Mouse (Mus musculus): ENCODE measurements around the gene Grin2c.

The Grin2c gene

DNA sequence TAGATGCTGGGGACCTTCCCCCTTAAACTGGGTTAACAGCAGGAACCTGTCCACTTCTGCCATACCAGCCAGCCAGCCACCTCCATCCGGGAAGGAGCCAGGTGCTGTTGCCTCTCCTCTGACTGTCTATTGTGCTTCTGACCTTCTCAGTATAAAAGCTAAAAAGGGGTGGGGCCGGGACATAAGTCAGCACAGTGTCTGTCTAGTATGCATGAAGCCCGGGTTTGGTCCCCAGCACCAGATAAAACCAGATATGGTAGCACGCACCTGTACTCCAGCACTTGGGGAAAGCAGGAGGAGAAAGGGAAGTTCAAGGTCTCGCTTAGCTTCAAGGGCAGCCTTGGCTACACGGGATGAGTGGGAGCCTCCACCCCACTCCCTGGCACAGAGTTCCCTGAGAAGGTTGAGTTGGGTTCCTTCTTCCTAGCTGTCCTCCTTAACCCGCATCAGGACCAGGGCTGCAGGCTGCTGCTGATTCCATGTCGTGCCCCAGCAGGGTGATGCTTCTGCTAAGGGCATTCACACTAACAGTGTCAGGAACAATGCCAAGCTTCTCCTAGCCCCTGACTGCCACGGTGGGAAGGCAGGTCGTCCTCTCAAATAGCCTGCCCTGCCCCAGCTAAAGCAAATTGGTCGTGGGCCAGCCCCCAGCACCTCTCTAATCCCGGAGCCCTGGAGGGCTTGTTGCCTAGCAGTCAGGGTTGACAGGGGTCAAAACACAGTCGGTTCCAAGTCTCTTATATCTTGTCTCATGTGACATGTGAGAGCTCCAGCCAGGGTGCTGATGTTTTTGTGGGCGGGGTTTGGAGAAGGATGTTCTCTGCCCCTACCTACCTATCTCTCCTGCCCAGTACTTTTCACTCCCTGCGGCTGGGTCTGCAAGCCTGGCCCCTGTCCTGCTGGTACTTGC, 37.8 kb downstream of the Grin2c start:
- DNase-seq = no peak

DNA sequence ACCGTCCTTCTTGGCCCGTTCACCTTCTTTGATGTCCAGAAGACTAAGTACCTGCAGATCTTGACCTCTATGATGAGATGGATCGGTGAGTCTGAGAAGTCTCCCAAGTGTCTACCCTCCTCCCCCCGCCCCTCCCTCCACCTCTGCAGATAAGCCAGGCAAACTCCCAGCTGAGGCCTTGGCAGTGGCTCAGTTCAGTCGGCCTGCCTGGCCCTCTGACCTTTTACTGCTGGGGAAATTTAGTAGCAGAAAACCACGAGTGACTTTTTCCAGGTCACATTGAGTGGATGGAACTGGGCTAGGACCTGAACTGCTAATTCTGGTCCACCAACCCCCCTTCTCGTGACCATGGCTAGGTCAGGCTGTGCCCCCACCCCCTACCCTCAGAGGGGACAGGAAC, 38.6 kb downstream of the Grin2c start:
- no peak for DNase-seq

- no peak for DNase-seq
Measured at GRCm38 (mm10) chr11:115227640-115228039, 39.4 kb downstream of the Grin2c start.

DNA sequence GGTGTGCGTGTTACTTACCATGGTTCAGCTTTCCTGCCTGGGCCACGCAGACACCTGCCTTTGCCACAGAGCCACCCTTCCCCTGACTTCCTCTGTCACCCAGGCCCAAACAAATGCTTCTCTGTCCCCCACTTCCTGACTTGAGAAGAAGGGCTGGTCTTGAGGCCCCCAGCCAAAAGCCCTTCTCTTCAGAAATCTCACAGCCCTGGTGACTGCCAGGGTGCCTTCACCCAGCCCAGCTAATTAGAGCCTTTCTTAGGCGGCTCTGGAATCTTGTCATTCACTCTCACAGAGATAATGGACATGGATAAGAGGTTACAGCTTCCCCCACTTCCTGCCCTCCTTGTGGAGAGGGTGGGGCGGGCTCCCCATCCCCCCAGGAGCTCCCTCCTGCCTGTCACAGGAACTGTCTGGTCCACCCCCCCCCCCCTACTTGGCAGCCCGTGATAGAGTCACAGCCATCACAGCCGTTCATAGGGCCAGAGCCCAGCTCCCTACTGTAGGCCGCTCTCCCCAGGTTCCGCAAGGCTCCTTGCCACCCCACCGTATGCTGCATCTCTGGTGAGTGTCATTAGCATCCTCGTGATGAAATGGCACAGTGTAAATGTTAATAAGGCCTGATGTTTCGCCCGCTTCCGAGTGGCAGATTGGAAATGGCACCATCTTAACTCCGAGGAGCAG, 40.1 kb downstream of the Grin2c start:
- peak; percentile 56 to 73 for DNase-seq

DNA sequence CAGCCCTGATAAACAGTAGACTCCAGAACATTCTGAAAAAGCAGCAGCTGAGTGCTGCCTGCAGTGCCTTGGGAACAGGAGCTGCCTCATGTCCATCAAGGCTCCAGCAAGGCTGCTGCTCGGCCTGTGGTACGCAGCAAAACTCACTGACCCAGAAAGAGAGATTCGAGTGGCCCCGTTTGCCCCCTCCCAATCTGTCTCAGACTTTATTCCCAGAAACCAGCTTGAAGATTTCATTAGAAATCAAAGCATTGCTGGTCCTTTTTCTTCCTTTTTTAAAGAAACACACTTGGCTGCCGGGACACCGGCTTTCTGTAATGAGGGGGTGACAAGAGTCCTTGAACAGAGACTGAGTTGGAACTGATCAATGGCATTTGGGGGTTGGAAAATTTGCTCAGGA, 41.7 kb downstream of the Grin2c start:
- DNase-seq = no peak

- peak; percentile 79 for DNase-seq
Measured at GRCm38 (mm10) chr11:115224889-115225288, 42.2 kb downstream of the Grin2c start.

GRCm38 (mm10) chr11:115223877-115224276, 43.2 kb downstream of the Grin2c start:
- no peak for DNase-seq

DNA sequence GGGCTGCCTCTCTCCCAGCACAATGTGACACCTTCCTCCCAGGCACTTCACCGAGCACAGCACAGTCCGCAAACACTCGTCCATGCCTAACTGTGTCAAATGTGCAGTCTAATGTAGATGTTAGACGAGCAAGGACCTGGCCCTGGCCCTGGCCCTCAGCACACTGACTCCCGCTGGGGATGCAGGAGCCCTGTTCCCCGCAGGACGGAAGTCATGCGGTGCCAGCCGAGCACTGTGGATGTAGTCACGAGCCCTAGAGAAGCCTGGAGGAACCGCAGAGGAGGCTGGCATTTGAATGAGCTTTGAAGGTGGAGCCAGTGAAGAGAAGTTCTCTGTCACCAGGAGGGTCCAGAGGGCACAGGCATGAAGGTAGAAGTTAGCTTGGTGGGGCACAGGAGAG, 43.6 kb downstream of the Grin2c start:
- DNase-seq = no peak

DNA sequence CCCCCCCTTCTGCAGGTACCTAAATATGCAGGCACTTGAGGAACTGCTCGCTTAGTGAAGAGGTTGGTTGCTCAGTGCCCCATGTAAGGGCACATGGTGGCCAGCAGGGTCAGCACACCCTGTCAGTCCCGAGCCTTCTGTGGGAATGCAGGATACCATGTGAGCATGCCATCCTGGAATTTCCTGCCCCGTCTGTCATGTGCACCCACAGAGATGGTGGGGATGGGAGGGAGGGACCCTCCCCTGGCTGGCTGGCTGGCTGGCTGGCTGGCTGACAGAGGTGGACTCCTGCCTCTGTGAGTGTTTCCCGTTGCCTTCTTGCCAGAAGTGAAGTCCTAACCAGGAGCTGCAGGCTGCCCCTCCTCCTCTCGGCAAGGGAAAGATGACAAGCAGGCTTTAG, 44.5 kb downstream of the Grin2c start:
- no peak for DNase-seq

- DNase-seq = no peak
Measured at GRCm38 (mm10) chr11:115222077-115222476, 45.0 kb downstream of the Grin2c start.

- no peak for DNase-seq
Measured at GRCm38 (mm10) chr11:115219685-115220084, 47.4 kb downstream of the Grin2c start.

DNA sequence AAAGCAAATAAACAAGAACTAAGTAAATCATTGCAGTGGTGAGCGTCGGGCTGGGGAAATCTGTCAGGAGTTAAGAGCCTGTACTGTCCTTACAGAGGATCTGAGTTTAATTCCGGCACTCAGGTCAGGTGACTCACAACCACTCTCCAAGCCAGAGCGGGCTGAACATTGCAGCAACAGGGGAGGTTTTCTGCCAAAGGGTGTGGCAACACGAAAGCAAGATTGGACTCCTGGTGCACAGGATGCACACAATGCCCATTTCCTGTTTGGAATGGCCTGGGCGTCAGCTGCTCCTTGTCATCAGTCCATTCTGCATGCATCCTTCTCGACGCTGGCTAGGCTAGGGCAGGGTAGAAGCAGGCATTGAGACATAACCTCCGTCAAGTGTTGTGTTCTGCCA, 47.8 kb downstream of the Grin2c start:
- DNase-seq = no peak

DNA sequence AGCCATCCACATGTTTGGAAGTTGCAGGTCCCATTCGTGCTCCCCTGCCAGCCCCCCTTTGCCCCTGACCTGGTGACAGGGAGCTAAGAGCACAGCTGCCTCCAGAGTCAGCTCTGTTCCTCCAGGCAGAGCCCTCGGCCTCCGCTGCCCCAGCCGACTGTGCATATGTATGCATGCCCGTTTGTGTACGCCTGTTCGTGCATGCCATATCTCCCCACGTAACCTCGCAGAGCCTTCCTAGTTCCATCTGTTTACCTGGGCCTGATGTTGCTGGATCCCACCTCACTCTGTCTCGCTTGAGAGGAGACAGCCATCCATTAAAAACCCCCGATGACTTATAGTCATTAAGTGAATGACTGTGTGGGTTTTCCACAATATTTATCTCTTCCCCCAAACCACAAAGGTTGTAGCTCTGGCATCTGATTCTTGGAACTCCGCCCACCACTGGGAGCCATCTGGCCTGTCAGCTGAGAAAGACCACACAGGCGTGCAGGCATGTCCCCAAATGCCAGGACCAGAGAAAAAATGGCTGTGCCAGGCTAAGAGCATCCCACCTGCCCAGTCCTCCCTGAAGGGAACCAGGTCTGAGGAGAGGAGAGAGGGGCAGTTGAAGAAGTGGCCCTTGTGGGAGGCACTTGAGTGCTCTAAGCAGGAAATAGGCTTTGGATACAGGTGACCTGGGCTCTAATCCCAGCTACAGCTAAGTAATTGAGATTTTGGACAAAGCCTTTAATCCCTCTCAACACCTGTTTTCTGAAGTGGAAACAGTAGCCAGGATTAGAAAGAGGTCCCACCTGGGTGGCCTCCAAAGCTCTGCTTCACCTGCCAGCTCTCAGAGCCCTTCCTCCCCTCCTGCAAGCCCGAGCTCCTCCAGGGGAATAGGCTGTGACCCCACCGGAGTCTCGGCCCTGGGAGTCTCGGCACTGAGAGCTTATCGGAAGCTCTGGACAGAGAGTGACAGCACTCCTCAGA, 49.3 kb downstream of the Grin2c start:
- DNase-seq = no peak

DNA sequence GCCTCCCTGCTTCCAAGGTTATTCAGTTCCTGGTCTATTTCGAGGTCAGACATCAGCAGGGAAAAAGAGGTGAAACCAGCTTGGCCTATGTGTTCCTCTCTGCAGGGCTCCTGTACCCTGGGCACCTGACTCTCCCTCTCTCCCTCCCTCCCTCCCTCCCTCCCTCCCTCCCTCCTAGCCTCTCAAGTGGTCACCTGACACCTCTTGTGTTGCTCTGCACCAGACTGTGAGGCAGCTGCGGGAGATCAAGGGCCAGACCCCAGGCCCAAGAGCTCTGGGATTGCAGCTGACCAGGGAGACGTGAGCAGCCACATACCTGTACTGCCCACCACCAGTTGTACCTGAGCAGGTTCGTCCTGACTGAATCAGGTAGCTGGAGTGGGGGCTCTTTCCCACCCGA, 51.9 kb downstream of the Grin2c start:
- no peak for DNase-seq

DNA sequence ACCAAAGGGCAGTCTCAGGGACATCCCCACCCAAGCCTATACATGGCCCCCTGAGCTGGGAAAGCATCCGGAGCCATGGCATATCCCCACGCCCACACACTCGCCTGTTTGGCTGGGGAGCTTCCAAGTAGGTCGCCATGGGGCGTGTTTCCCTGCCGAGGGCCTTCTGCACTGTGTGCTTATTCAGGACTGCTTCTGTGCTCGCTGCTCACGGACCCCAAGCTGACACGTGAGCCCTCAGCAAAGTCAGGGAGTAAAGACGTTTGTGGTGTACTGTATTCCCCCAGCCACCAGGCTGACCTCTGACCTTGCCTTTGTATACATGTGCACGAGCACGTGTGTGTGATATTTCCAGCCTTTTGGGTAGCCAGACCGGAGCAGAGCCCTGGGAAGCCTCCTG, 54.9 kb downstream of the Grin2c start:
- DNase-seq = no peak

DNA sequence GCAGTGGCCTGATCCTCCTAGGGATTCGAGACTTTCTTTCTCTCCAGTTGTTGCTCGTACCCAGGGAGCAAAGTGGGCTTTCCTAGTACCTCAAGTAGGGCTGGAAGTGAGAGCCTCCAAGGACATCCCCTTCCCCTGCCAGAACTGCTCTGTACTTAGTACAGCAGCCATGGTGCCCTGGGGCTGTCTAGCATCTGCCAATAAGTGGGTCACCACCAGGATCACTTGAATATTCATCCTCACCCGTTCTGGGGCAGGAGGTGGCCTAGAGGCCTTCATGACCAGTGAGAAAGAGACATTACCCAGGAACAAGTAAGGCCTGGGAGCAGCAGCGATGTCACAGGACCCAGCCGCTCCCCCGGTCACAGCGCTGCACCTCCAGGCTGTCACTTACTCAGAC, 57.1 kb downstream of the Grin2c start:
- DNase-seq = no peak

DNA sequence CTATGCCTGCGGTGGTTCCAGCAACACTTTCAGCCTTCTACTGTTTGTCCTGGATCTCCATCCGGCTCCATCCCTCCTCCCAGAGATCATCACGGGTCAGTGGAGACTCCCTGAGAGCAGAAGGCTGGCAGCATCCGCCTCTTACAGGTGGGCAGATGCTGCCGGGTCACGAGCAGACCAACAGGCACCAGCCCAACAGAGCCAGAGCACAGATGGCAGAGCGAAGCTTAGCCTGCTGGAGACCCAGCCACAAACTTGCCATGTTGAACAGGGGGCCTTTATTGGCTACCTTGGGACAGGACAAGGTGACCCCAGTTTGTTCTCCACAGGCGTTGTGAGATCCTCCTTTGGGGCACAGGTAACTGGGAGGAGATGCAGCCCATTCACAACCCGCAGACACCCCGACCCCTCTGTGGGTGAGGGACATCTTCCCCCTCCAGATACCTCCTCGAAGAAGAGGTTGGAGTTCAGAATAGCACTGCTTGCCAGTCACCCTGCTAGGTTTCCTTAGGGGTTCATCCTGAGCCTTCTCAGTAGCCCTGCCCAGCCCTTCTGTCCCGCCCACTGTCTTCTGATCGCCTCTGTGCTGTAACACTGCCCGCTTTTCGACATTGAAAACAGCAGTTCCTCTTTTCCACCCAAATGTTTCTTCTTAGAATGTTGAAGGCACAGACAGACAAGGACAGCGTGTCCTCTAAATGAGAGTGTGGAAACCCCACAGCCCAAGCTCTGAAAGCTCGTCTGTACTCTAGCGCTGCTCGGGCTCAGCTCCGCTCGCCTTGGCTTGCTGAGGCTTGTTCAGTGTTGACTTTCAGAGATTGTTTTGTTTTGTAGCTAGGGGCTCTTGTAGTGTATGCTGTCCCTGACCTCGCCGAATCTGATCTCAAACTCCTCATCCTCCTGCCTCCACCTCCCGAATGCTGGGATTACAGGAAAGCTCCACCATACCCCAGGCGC, 58.0 kb downstream of the Grin2c start:
- no peak for DNase-seq

DNA sequence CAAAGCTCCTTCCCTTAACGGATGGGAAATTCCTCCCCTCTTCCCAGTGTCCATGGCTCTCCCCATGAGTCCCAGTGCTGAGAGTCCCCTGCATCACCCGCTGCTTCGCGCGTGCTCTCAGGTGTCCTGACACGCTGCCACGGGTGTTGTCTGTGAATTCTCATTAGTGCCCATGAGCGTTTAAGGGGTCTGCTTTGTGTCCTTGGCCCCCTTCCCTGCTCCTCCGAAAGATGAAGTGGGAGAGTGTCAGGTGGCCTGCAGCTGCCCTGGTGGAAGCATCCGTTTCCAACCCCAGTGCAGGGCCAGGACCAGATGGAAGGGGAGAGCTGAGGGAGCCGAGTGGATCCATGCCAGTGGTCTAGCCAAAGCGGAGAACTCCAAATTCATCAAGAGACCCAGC, 58.9 kb downstream of the Grin2c start:
- no peak for DNase-seq

GRCm38 (mm10) chr11:115202756-115203155, 64.3 kb downstream of the Grin2c start:
- DNase-seq = no peak

DNA sequence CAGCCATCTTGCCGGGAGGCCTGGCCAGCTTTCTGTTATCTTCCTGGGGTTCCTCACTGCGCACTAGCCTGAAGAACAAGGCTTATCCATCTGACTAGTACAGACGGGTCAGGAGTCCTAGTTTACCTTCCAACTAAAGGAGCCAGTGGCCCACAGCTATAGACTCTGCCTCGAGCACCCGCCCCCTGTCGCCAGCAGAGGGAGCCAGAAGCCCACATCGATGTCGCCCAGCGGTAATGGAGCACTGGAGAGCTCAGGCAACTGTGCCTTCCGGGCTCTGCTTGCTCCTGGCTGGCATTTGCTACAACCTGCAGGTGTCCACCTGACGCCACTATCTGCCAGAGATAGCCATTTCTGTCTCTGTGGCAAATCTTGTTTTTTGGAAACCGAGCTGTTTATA, 64.7 kb downstream of the Grin2c start:
- peak; percentile 80 to 82 for DNase-seq

DNA sequence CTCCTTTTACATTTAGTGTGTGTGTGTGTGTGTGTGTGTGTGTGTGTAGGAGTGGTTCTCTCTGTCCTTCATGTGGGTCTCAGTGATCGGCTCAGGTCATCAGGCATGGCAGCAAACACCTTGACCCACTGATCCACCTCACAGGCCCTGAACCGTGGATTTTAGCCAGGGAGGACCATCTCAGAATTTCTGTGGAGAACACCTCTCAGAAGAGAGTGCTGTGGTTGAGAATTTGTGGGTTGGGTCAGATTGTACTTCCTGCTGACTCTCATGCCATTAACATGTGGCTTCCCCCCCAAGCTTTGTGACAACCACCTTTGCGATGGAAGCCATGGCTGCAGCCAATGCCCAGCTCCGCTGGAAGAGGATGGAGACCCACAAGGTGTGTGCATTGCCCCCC, 66.5 kb downstream of the Grin2c start:
- DNase-seq = no peak
